Mouse (Mus musculus) kidney, postnatal 0 days (tissue): ENCODE data around the gene Cbln3. TPM values are rescaled to one million over a fixed set of nuclear protein-coding genes. Genes with fewer than 3 reads are reported as not detected.

Source experiments
- ATAC-seq: fragments of 200-750 bp; cut with Nextera tagmentation; replicated peaks from 2 replicates; pipeline ENCODE4 v1.8.0; 2017; ENCODE audit warnings: low read depth, moderate number of reproducible peaks, moderate TSS enrichment, moderate library complexity; ENCODE audit not compliant: low FRiP score
- DNase-seq: peaks from one replicate; pipeline ENCODE4 v3.0.0-alpha.2; 2016; ENCODE audit warnings: low spot score
- H3K27ac ChIP-seq: fragments of 300-500 bp; sonication (generic); 2 replicates; pipeline ENCODE4 v1.5.1; 2014; ENCODE audit warnings: mild to moderate bottlenecking
- H3K27me3 ChIP-seq: fragments of 300-500 bp; sonication (generic); 2 replicates; pipeline ENCODE4 v1.6.1; 2014; ENCODE audit warnings: low read length, mixed read lengths; ENCODE audit not compliant: insufficient read depth
- H3K36me3 ChIP-seq: fragments of 300-500 bp; sonication (generic); 2 replicates; pipeline ENCODE4 v1.6.1; 2014; ENCODE audit warnings: low read length, mixed read lengths; ENCODE audit not compliant: insufficient read depth
- H3K4me1 ChIP-seq: fragments of 300-500 bp; sonication (generic); replicated peaks from 2 replicates; pipeline ENCODE4 v1.6.1; 2014; ENCODE audit warnings: antibody characterized with exemption, low read length, mixed read lengths; ENCODE audit not compliant: insufficient read depth
- H3K4me2 ChIP-seq: fragments of 300-500 bp; sonication (generic); 2 replicates; pipeline ENCODE4 v1.6.1; 2014; ENCODE audit warnings: mild to moderate bottlenecking, low read length, moderate library complexity, mixed read lengths
- H3K4me3 ChIP-seq: fragments of 300-500 bp; sonication (generic); replicated peaks from 2 replicates; pipeline ENCODE4 v1.5.1; 2014; ENCODE audit warnings: low read depth, low read length
- H3K9ac ChIP-seq: fragments of 300-500 bp; sonication (generic); 2 replicates; pipeline ENCODE4 v1.6.1; 2014; ENCODE audit warnings: low read depth, low read length
- H3K9me3 ChIP-seq: fragments of 300-500 bp; sonication (generic); replicated peaks from 2 replicates; pipeline ENCODE4 v1.6.1; 2016; ENCODE audit warnings: low read length, inconsistent platforms, mixed read lengths
- CTCF ChIP-seq: IDR thresholded peaks from 2 replicates; pipeline ENCODE4 v1.5.1; 2016; ENCODE audit warnings: antibody characterized with exemption, low read depth, mild to moderate bottlenecking, moderate library complexity
- WGBS: fragments of 180-500 bp; shearing (Covaris S2); extraction: QIAGEN DNeasy Blood & Tissue Kit; methylation state at CpG from one replicate; pipeline ENCODE4 v1.1.7; 2014; 5-methylcytosine and 5-hydroxymethylcytosine counted together
- polyA plus RNA-seq: library from polyadenylated mRNA; unstranded; fragments of >200 nt; fragmentation: Nextera tagmentation; extraction: Ambion mirVana; gene quantifications from 2 replicates; pipeline ENCODE4 v1.2.1, GENCODE M21; 2015

Gene Cbln3
- polyA plus RNA-seq, 1 experiment from 2014 or later = 0.28 TPM

GRCm38 (mm10) chr14:55886571-55887382 lies 2.6 kb upstream of the Cbln3 start:
- Histone ChIP-seq H3K36me3 (peaks cover 36% of the 10 kb centered on the region), H3K9ac (0 out of 2 replicates have a peak overlapping the region, but pooled peaks have one; percentile 87), H3K27ac (0 out of 2 replicates have a peak overlapping the region, but pooled peaks have one; percentile 95), H3K4me3 (no peak overlapping the region), H3K4me2 (peak overlapping the region; percentile 61), H3K27me3 (no peaks in the 10 kb centered on the region), H3K9me3 (no peaks in the 10 kb centered on the region), H3K4me1 (peaks cover 19% of the 10 kb centered on the region)
- DNase-seq = no peak
- WGBS = 77% methylated on average over 24 of the region's 24 CpGs
- no peak for ATAC-seq
- no peak for TF ChIP-seq CTCF

DNA sequence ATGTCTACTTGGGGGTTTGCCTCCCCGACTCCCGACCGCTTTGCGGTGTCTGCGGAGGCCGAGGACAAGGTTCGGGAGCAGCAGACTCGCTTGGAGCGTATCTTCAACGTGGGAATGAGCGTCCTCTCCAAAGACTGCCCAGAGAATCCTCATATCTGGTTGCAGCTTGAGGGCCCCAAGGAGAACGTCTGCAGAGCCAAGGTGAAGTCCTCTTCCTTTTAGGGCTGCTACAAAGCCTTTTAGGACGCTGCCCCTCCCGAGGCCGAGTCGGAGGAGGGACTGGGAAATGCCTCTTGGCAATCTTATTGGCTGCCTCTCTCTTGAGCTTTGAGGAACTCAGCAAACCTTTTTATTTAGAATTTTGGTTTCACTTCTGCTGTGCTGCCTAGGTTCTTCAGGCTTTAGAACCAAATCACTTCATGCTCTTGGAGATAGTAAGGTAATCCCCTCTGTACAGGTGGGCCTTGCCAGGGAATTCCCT lies 1.6 kb upstream of the Cbln3 start:
- Histone ChIP-seq H3K9me3 (no peaks in the 10 kb centered on the region), H3K4me1 (peaks cover 19% of the 10 kb centered on the region), H3K36me3 (peaks cover 28% of the 10 kb centered on the region), H3K27me3 (no peaks in the 10 kb centered on the region), H3K27ac (peak overlapping the region; percentile 95), H3K4me2 (peak overlapping the region; percentile 61), H3K4me3 (peak overlapping the region; percentile 73), H3K9ac (peak overlapping the region; percentile 87)
- 3% methylated on average over 16 of the region's 16 CpGs for WGBS
- peak; percentile 75 for DNase-seq
- TF ChIP-seq CTCF = no peak
- ATAC-seq = no peak

- DNase-seq = peak; percentile 73
- Histone ChIP-seq H3K9me3 (no peaks in the 10 kb centered on the region), H3K4me2 (peak overlapping the region; percentile 61), H3K27me3 (no peaks in the 10 kb centered on the region), H3K36me3 (peaks cover 27% of the 10 kb centered on the region), H3K9ac (peak overlapping the region; percentile 87), H3K4me3 (peak overlapping the region; percentile 73), H3K4me1 (peaks cover 19% of the 10 kb centered on the region), H3K27ac (peak overlapping the region; percentile 95)
- peak; percentile 60 for ATAC-seq
- no peak for TF ChIP-seq CTCF
- WGBS = 1% methylated on average over 10 of the region's 30 CpGs
These were observed 1.1 kb upstream of the Cbln3 start for GRCm38 (mm10) chr14:55885114-55885790.

GRCm38 (mm10) chr14:55884713-55885113 lies 521 bp upstream of the Cbln3 start, which contains the start of gene Khnyn:
Gene Khnyn, plus strand, starts transcription at chr14:55884947.
- H3K4me2 ChIP-seq = peak within 1 kb of the TSS; percentile 61
- TF ChIP-seq CTCF = no peak
- under 1% methylated on average over 23 of the region's 30 CpGs for WGBS
- no peaks in the 10 kb centered on the region for H3K27me3 ChIP-seq
- H3K9ac ChIP-seq = peak within 1 kb of the TSS; percentile 87
- peak within 1 kb of the TSS; percentile 73 for H3K4me3 ChIP-seq
- peak within 1 kb of the TSS; percentile 95 for H3K27ac ChIP-seq
- peak; percentile 98 for DNase-seq
- peak; percentile 93 for ATAC-seq
- no peaks in the 10 kb centered on the region for H3K9me3 ChIP-seq
- H3K4me1 ChIP-seq = peaks cover 19% of the 10 kb centered on the region
- H3K36me3 ChIP-seq = peaks cover 25% of the 10 kb centered on the region

DNA sequence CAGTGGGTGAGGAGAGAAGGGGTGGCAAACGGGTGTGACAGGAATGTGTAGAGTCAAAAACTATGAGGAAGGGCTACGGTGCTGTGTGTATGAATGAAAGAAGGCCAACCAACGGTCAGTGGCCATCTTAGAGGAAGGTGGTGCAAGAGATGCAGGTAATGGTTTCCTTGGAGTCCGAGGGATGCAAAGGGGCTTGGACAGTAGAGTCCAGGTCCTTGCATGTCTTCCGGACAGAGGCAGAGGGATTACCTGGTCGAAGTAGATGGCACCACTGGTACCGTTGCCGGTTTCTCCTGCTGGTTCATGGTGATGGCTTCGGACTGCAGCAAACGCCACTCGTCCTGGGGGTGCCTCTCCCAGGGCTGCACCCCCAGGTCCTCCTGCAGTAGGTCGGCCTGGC lies 529 bp downstream of the Cbln3 start:
- H3K4me3 ChIP-seq = no peak overlapping the region

GRCm38 (mm10) chr14:55883149-55883661 lies 987 bp downstream of the Cbln3 start:
- no peak overlapping the region for H3K27ac ChIP-seq
- 93% methylated on average over 13 of the region's 13 CpGs for WGBS
- TF ChIP-seq CTCF = no peak
- H3K9me3 ChIP-seq = no peaks in the 10 kb centered on the region
- no peak overlapping the region for H3K4me3 ChIP-seq
- DNase-seq (no peak), ATAC-seq (no peak)
- H3K4me1 ChIP-seq = peaks cover 22% of the 10 kb centered on the region
- H3K36me3 ChIP-seq = peaks cover 12% of the 10 kb centered on the region
- no peaks in the 10 kb centered on the region for H3K27me3 ChIP-seq
- H3K9ac ChIP-seq = no peak overlapping the region
- no peak overlapping the region for H3K4me2 ChIP-seq

More for the DNA sequence above, 529 bp downstream of the Cbln3 start:
- 91% methylated on average over 12 of the region's 12 CpGs for WGBS
- H3K27ac ChIP-seq = peak overlapping the region; percentile 95
- H3K4me2 ChIP-seq = 0 out of 2 replicates have a peak overlapping the region, but pooled peaks have one; percentile 15
- DNase-seq (no peak), ATAC-seq (no peak)
- no peaks in the 10 kb centered on the region for H3K9me3 ChIP-seq
- no peak for TF ChIP-seq CTCF
- no peak overlapping the region for H3K9ac ChIP-seq
- H3K4me1 ChIP-seq = peaks cover 20% of the 10 kb centered on the region
- no peaks in the 10 kb centered on the region for H3K27me3 ChIP-seq
- H3K36me3 ChIP-seq = peaks cover 16% of the 10 kb centered on the region
